Mouse (Mus musculus): ENCODE data around the gene Pip5kl1. TPM values are rescaled to one million over a fixed set of nuclear protein-coding genes. Genes with fewer than 3 reads are reported as not detected.

Gene Pip5kl1
- polyA plus RNA-seq, 1 experiment: 0.67 TPM

- Histone ChIP-seq H3K27ac (ENCODE audit: insufficient read depth, low read length) (no peak overlapping the region), H3K4me1 (ENCODE audit: control insufficient read depth, insufficient read depth, low read length) (peaks cover 5% of the 10 kb centered on the region; the same call in 1 of the 2 replicates), H3K4me3 (ENCODE audit: insufficient read depth, low read length) (peak overlapping the region; percentile 79)
- TF ChIP-seq POLR2A (IDR thresholded peaks at IDR 0.05; ENCODE audit: low read depth, low read length): no peak
- no peak for TF ChIP-seq CTCF (IDR thresholded peaks at IDR 0.05; ENCODE audit: borderline replicate concordance, insufficient read depth, low read length)
Measured at GRCm38 (mm10) chr2:32536086-32536633, 38.4 kb upstream of the Pip5kl1 start.

GRCm38 (mm10) chr2:32536634-32537359 lies 37.8 kb upstream of the Pip5kl1 start:
- no peak overlapping the region for H3K27ac ChIP-seq (ENCODE audit: insufficient read depth, low read length)
- peaks cover 5% of the 10 kb centered on the region; the same call in 1 of the 2 replicates for H3K4me1 ChIP-seq (ENCODE audit: control insufficient read depth, insufficient read depth, low read length)
- TF ChIP-seq CTCF (IDR thresholded peaks at IDR 0.05; ENCODE audit: borderline replicate concordance, insufficient read depth, low read length): no peak
- TF ChIP-seq POLR2A (IDR thresholded peaks at IDR 0.05; ENCODE audit: low read depth, low read length): no peak
- peak overlapping the region; percentile 79 for H3K4me3 ChIP-seq (ENCODE audit: insufficient read depth, low read length)

GRCm38 (mm10) chr2:32537360-32537905 lies 37.2 kb upstream of the Pip5kl1 start:
- Histone ChIP-seq H3K27ac (ENCODE audit: insufficient read depth, low read length) (no peak overlapping the region), H3K4me1 (ENCODE audit: control insufficient read depth, insufficient read depth, low read length) (peaks cover 5% of the 10 kb centered on the region; the same call in 1 of the 2 replicates), H3K4me3 (ENCODE audit: insufficient read depth, low read length) (0 out of 2 replicates have a peak overlapping the region, but pooled peaks have one; percentile 0)
- TF ChIP-seq POLR2A (IDR thresholded peaks at IDR 0.05; ENCODE audit: low read depth, low read length) (no peak), CTCF (IDR thresholded peaks at IDR 0.05; ENCODE audit: borderline replicate concordance, insufficient read depth, low read length) (no peak)

- Histone ChIP-seq H3K27ac (ENCODE audit: insufficient read depth, low read length) (no peak overlapping the region), H3K4me1 (ENCODE audit: control insufficient read depth, insufficient read depth, low read length) (peaks cover 5% of the 10 kb centered on the region; the same call in 1 of the 2 replicates), H3K4me3 (ENCODE audit: insufficient read depth, low read length) (no peak overlapping the region)
- TF ChIP-seq CTCF (IDR thresholded peaks at IDR 0.05; ENCODE audit: borderline replicate concordance, insufficient read depth, low read length): no peak
- TF ChIP-seq POLR2A (IDR thresholded peaks at IDR 0.05; ENCODE audit: low read depth, low read length): no peak
Measured at GRCm38 (mm10) chr2:32537941-32538340, 36.7 kb upstream of the Pip5kl1 start.

GRCm38 (mm10) chr2:32538461-32538860 lies 36.1 kb upstream of the Pip5kl1 start:
- Histone ChIP-seq H3K4me1 (ENCODE audit: control insufficient read depth, insufficient read depth, low read length) (peaks cover 5% of the 10 kb centered on the region; the same call in 1 of the 2 replicates), H3K4me3 (ENCODE audit: insufficient read depth, low read length) (no peak overlapping the region), H3K27ac (ENCODE audit: insufficient read depth, low read length) (no peak overlapping the region)
- TF ChIP-seq CTCF (IDR thresholded peaks at IDR 0.05; ENCODE audit: borderline replicate concordance, insufficient read depth, low read length): no peak
- no peak for TF ChIP-seq POLR2A (IDR thresholded peaks at IDR 0.05; ENCODE audit: low read depth, low read length)

- TF ChIP-seq CTCF (IDR thresholded peaks at IDR 0.05; ENCODE audit: borderline replicate concordance, insufficient read depth, low read length) (no peak), POLR2A (IDR thresholded peaks at IDR 0.05; ENCODE audit: low read depth, low read length) (no peak)
- Histone ChIP-seq H3K27ac (ENCODE audit: insufficient read depth, low read length) (no peak overlapping the region), H3K4me3 (ENCODE audit: insufficient read depth, low read length) (no peak overlapping the region), H3K4me1 (ENCODE audit: control insufficient read depth, insufficient read depth, low read length) (no peaks in the 10 kb centered on the region)
Measured at GRCm38 (mm10) chr2:32539452-32539981, 35.1 kb upstream of the Pip5kl1 start.

- H3K4me3 ChIP-seq (ENCODE audit: insufficient read depth, low read length): no peak overlapping the region
- H3K27ac ChIP-seq (ENCODE audit: insufficient read depth, low read length): no peak overlapping the region
- TF ChIP-seq POLR2A (IDR thresholded peaks at IDR 0.05; ENCODE audit: low read depth, low read length): no peak
- TF ChIP-seq CTCF (IDR thresholded peaks at IDR 0.05; ENCODE audit: borderline replicate concordance, insufficient read depth, low read length): no peak
- H3K4me1 ChIP-seq (ENCODE audit: control insufficient read depth, insufficient read depth, low read length): no peaks in the 10 kb centered on the region
Measured at GRCm38 (mm10) chr2:32541333-32541908, 33.2 kb upstream of the Pip5kl1 start.

GRCm38 (mm10) chr2:32541986-32542573 lies 32.5 kb upstream of the Pip5kl1 start:
- Histone ChIP-seq H3K4me3 (ENCODE audit: insufficient read depth, low read length) (no peak overlapping the region), H3K27ac (ENCODE audit: insufficient read depth, low read length) (no peak overlapping the region), H3K4me1 (ENCODE audit: control insufficient read depth, insufficient read depth, low read length) (no peaks in the 10 kb centered on the region)
- TF ChIP-seq CTCF (IDR thresholded peaks at IDR 0.05; ENCODE audit: borderline replicate concordance, insufficient read depth, low read length) (no peak), POLR2A (IDR thresholded peaks at IDR 0.05; ENCODE audit: low read depth, low read length) (no peak)

- peaks cover 7% of the 10 kb centered on the region for H3K4me1 ChIP-seq (ENCODE audit: control insufficient read depth, insufficient read depth, low read length)
Measured at GRCm38 (mm10) chr2:32543031-32543449, 31.6 kb upstream of the Pip5kl1 start.

More at GRCm38 (mm10) chr2:32543031-32543449, 31.6 kb upstream of the Pip5kl1 start:
- no peak overlapping the region for H3K4me3 ChIP-seq (ENCODE audit: insufficient read depth, low read length)
- no peak for TF ChIP-seq POLR2A (IDR thresholded peaks at IDR 0.05; ENCODE audit: low read depth, low read length)
- TF ChIP-seq CTCF (IDR thresholded peaks at IDR 0.05; ENCODE audit: borderline replicate concordance, insufficient read depth, low read length): no peak
- no peak overlapping the region for H3K27ac ChIP-seq (ENCODE audit: insufficient read depth, low read length)

Data from embryonic fibroblast, embryonic 13.5 days (primary cell).